Mouse (Mus musculus): Measurements from ENCODE around the gene Dsn1. TPM values are rescaled to one million over a fixed set of nuclear protein-coding genes. Genes with fewer than 3 reads are reported as not detected.

The Dsn1 gene
- polyA plus RNA-seq, 1 experiment from 2014 or later: 48.7 TPM

DNA sequence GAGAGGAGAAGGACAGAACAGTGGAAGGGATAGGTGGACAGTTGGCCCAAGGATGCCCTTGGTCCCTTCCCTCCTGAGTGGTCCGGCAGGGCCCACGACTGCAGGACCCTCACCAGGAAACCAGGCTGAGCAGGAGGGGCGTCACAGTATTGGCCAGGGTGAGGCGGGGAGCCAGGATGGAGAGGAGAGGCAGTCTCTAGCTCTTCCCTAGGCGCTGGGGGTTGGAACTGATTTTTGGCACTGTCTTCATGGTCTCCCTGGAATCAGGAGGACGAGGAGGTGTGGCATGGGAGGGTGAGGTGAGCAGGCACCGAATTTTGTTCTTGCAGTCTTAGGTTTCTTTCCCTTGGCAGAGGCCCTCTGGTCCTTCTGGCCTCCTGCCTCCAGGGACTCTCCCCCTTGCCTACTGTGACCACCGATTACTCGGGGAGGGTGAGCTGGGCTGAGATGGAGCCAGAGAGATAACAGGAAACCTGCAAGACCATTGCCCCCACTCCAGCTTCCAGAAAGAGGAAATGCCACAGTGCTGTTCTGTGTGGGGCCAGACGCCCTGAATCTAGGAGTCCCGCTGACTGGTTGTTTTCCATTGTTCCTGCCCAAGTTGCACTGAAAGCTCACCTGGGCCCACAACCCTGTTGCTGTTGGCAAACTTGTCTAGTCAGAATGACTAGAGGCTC, 3.8 kb upstream of the Dsn1 start:
- no peak overlapping the region; the same call in 1 of the 2 replicates for H3K27ac ChIP-seq (ENCODE audit: low read depth, low read length)

DNA sequence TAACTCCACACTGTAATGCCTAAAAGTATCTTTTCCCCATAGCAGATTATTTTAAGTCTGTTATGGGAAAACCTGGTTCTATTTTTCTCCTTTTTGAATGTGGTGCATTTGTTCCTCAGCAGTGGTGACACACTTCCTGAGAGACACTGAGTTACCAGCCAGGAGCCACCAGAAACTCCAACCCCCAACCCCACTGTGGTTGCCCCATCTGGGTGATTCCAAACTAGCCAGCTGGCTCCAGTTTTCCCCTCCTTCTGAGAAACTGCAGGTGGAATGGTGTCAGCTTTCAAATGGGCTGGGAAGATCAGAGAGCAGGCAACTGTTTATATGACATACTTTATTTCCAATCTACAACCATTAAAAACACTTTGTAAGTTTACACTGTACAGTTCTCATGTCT, 3.2 kb upstream of the Dsn1 start:
- H3K4me3 ChIP-seq (ENCODE audit: low read depth, low read length): no peak overlapping the region
- ATAC-seq (ENCODE audit: insufficient read depth, low FRiP score, low TSS enrichment) (no peak), DNase-seq (ENCODE audit: low spot score) (no peak)
- H3K4me2 ChIP-seq (ENCODE audit: low read depth): no peak overlapping the region
- no peaks in the 10 kb centered on the region for H3K27me3 ChIP-seq (ENCODE audit: control insufficient read depth, insufficient read depth, low read length)
- H3K9me3 ChIP-seq (ENCODE audit: control insufficient read depth, low read length): no peaks in the 10 kb centered on the region
- no peak overlapping the region for H3K9ac ChIP-seq (ENCODE audit: low read length)
- no peak overlapping the region for H3K27ac ChIP-seq (ENCODE audit: low read depth, low read length)
- no peaks in the 10 kb centered on the region for H3K36me3 ChIP-seq (ENCODE audit: control insufficient read depth, insufficient read depth, low read length)
- H3K4me1 ChIP-seq (ENCODE audit: control insufficient read depth, insufficient read depth, low read length): peaks cover 3% of the 10 kb centered on the region; the same call in 1 of the 2 replicates

More for the DNA sequence above, 3.8 kb upstream of the Dsn1 start:
- Histone ChIP-seq H3K9me3 (ENCODE audit: control insufficient read depth, low read length) (no peaks in the 10 kb centered on the region), H3K36me3 (ENCODE audit: control insufficient read depth, insufficient read depth, low read length) (no peaks in the 10 kb centered on the region), H3K4me3 (ENCODE audit: low read depth, low read length) (no peak overlapping the region), H3K4me2 (ENCODE audit: low read depth) (no peak overlapping the region), H3K27me3 (ENCODE audit: control insufficient read depth, insufficient read depth, low read length) (no peaks in the 10 kb centered on the region), H3K9ac (ENCODE audit: low read length) (no peak overlapping the region), H3K4me1 (ENCODE audit: control insufficient read depth, insufficient read depth, low read length) (peaks cover 3% of the 10 kb centered on the region; the same call in 1 of the 2 replicates)
- 69% methylated on average over 11 of the region's 11 CpGs for WGBS
- ATAC-seq (ENCODE audit: insufficient read depth, low FRiP score, low TSS enrichment) (no peak), DNase-seq (ENCODE audit: low spot score) (no peak)

DNA sequence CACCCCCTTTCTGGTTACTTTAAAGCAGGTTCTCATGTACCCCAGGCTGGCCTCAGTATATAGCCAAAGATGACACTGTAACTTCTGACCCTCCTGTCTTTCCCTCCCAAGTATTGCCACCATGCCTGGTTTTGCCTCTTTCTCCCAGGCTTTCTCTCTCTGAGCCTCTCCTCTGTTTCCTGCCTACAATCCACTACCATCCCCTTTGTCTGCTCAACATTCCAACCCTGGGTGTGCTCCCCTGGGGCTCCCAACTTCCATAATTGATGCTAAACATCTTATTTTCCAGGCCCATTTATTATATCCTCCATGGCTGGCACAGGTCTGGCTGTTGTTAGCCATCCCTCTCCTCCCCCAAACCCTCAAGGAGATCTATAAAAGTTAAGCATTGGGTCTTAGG, 1.6 kb upstream of the Dsn1 start:
- ATAC-seq (ENCODE audit: insufficient read depth, low FRiP score, low TSS enrichment) (no peak), DNase-seq (ENCODE audit: low spot score) (no peak)
- no peaks in the 10 kb centered on the region for H3K27me3 ChIP-seq (ENCODE audit: control insufficient read depth, insufficient read depth, low read length)
- H3K4me3 ChIP-seq (ENCODE audit: low read depth, low read length): no peak overlapping the region
- no peak overlapping the region for H3K4me2 ChIP-seq (ENCODE audit: low read depth)
- H3K4me1 ChIP-seq (ENCODE audit: control insufficient read depth, insufficient read depth, low read length): peaks cover 3% of the 10 kb centered on the region; the same call in 1 of the 2 replicates
- no peaks in the 10 kb centered on the region for H3K36me3 ChIP-seq (ENCODE audit: control insufficient read depth, insufficient read depth, low read length)
- H3K27ac ChIP-seq (ENCODE audit: low read depth, low read length): no peak overlapping the region
- H3K9me3 ChIP-seq (ENCODE audit: control insufficient read depth, low read length): no peaks in the 10 kb centered on the region
- no peak overlapping the region for H3K9ac ChIP-seq (ENCODE audit: low read length)

DNA sequence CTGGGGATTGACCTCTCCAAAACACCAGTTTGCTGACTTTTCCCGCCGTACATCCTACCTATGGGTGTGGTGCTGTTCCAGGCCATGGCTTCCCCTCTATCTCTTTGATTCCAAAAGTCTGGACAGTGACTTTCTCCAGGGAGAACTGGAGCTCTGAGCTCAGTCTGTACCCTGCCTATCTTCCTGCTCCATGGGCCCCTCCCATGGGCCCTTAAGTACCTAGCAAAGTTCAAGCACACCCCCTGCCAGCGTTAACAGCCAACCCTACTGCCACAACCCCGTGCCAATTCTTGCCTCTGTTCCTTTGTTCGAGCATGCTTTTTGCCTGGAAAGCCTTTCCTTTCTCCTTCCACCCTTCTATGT, 261 bp upstream of the Dsn1 start:
- 28% methylated on average over 5 of the region's 5 CpGs for WGBS
- H3K9ac ChIP-seq (ENCODE audit: low read length): peak overlapping the region; percentile 78
- no peaks in the 10 kb centered on the region for H3K36me3 ChIP-seq (ENCODE audit: control insufficient read depth, insufficient read depth, low read length)
- H3K4me2 ChIP-seq (ENCODE audit: low read depth): peak overlapping the region; percentile 83
- H3K27ac ChIP-seq (ENCODE audit: low read depth, low read length): peak overlapping the region; percentile 58
- H3K27me3 ChIP-seq (ENCODE audit: control insufficient read depth, insufficient read depth, low read length): no peaks in the 10 kb centered on the region
- peak overlapping the region; percentile 79 for H3K4me3 ChIP-seq (ENCODE audit: low read depth, low read length)
- DNase-seq (ENCODE audit: low spot score) (no peak), ATAC-seq (ENCODE audit: insufficient read depth, low FRiP score, low TSS enrichment) (peak; percentile 51)
- H3K4me1 ChIP-seq (ENCODE audit: control insufficient read depth, insufficient read depth, low read length): peaks cover 3% of the 10 kb centered on the region; the same call in 1 of the 2 replicates
- no peaks in the 10 kb centered on the region for H3K9me3 ChIP-seq (ENCODE audit: control insufficient read depth, low read length)

DNA sequence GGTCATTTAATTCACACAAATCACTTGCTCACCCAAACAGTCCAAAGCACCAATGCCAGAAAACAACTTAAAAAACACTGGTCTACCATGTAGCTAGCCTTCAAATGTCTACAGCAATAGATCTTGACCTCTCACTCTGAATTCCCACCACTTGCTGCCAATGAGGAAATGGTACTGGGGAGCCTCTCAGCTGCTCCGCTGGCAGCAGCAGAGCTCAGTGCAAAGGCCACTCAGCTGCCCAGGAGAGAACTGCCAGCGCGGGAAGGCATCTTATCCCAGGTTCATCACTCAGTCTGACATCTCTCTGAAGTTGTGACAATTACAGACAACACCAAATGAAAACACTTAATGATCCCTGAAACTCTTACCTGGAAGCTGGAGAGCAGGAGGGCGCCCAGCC, 4.6 kb downstream of the Dsn1 start:
- ATAC-seq (ENCODE audit: insufficient read depth, low FRiP score, low TSS enrichment) (no peak), DNase-seq (ENCODE audit: low spot score) (no peak)
- Histone ChIP-seq H3K4me3 (ENCODE audit: low read depth, low read length) (no peak overlapping the region), H3K4me2 (ENCODE audit: low read depth) (no peak overlapping the region), H3K4me1 (ENCODE audit: control insufficient read depth, insufficient read depth, low read length) (peaks cover 3% of the 10 kb centered on the region; the same call in 1 of the 2 replicates), H3K27me3 (ENCODE audit: control insufficient read depth, insufficient read depth, low read length) (no peaks in the 10 kb centered on the region), H3K9ac (ENCODE audit: low read length) (no peak overlapping the region), H3K9me3 (ENCODE audit: control insufficient read depth, low read length) (no peaks in the 10 kb centered on the region), H3K27ac (ENCODE audit: low read depth, low read length) (no peak overlapping the region), H3K36me3 (ENCODE audit: control insufficient read depth, insufficient read depth, low read length) (peaks cover 2% of the 10 kb centered on the region; the same call in 1 of the 2 replicates)
- 96% methylated on average over 4 of the region's 4 CpGs for WGBS

DNA sequence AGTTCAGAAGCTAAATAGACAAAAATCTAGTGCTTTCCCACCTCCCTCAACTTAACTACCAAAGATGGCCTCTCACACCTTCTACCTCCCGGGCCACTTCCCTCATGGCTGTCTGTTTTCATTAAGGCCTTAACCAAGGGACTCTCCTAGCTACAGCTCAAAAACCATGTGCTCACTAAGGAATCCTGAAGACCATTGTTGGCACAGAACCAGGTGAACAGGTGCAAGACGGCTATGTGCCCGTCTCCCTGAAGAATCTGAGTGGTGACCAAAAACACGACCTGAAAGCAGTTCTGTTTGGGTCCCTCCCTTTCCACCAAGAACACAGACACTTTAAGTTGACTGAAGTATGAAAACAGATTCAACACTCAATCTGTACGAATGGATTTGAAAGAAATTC, 8.7 kb downstream of the Dsn1 start:
- peaks cover 4% of the 10 kb centered on the region; the same call in 1 of the 2 replicates for H3K36me3 ChIP-seq (ENCODE audit: control insufficient read depth, insufficient read depth, low read length)
- no peak overlapping the region for H3K4me3 ChIP-seq (ENCODE audit: low read depth, low read length)

DNA sequence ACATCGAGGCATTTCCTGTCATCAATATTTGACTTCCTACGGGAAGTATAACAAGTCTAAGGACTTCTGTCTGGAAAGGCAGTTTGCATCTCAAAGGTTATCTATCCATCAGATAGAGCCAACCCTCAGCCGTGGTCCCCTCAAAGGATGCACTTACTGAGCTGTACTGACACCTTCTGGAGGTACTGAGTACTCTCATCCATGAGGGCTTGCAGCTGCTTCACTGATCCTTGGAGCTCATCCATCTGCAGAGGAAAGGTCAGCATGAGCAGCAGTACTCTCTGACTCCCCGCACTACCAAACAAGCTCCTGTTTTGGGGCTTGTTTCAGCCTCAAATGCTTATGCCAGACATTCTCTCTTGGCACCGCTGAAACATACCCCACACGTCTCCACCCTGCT, 10.4 kb downstream of the Dsn1 start:
- no peaks in the 10 kb centered on the region for H3K4me1 ChIP-seq (ENCODE audit: control insufficient read depth, insufficient read depth, low read length)
- no peak overlapping the region for H3K4me2 ChIP-seq (ENCODE audit: low read depth)
- 64% methylated on average over 6 of the region's 6 CpGs for WGBS
- H3K9ac ChIP-seq (ENCODE audit: low read length): no peak overlapping the region
- no peaks in the 10 kb centered on the region for H3K27me3 ChIP-seq (ENCODE audit: control insufficient read depth, insufficient read depth, low read length)
- H3K27ac ChIP-seq (ENCODE audit: low read depth, low read length): no peak overlapping the region
- no peaks in the 10 kb centered on the region for H3K9me3 ChIP-seq (ENCODE audit: control insufficient read depth, low read length)
- DNase-seq (ENCODE audit: low spot score) (peak; percentile 43), ATAC-seq (ENCODE audit: insufficient read depth, low FRiP score, low TSS enrichment) (no peak)
- H3K4me3 ChIP-seq (ENCODE audit: low read depth, low read length): no peak overlapping the region
- H3K36me3 ChIP-seq (ENCODE audit: control insufficient read depth, insufficient read depth, low read length): peaks cover 4% of the 10 kb centered on the region; the same call in 1 of the 2 replicates

More for the DNA sequence above, 8.7 kb downstream of the Dsn1 start:
- Histone ChIP-seq H3K27me3 (ENCODE audit: control insufficient read depth, insufficient read depth, low read length) (no peaks in the 10 kb centered on the region), H3K4me1 (ENCODE audit: control insufficient read depth, insufficient read depth, low read length) (no peaks in the 10 kb centered on the region), H3K27ac (ENCODE audit: low read depth, low read length) (no peak overlapping the region), H3K9ac (ENCODE audit: low read length) (no peak overlapping the region), H3K9me3 (ENCODE audit: control insufficient read depth, low read length) (no peaks in the 10 kb centered on the region), H3K4me2 (ENCODE audit: low read depth) (no peak overlapping the region)
- ATAC-seq (ENCODE audit: insufficient read depth, low FRiP score, low TSS enrichment): no peak
- DNase-seq (ENCODE audit: low spot score): no peak
- WGBS: 89% methylated on average over 5 of the region's 5 CpGs

DNA sequence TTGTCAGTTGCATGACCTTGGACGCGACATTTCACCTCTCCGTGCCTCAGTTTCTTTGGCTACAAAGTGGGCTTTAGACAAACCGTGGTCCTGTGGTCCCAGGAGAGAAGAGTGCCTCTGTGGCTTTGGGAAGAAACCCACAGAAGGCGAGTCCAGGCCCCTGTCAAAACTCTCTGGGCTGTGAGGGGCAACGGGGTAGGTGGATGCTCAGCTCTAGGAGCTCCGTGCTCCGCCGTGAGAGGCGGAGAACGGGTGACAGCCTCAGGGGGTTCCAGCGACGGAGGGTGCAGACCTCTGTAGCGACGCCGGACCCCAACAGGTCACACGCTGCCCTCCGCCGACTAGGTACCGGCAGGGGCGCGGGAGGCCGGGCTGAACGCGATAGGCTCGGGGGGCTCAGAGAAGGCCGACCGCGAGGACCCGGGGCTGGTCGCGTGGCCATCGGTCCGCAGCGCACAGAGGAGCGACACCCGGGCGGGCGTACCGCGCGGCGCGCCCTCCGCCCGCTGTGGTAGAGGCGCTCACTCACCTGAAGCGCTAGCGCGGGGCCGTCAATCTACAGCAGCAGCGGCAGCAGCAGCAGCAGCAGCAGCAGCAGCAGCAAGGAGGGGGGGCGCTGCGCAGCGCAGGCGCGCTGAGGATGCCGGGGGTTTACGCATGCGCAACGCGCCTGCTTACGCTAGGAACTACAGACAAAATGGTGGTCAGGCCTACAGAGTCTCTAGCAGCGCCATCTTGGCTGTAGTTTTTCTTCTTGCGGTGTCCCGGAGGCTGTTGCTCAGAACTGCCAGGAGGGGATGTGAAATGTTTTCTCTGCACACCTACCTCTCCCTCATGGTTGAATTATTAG, 15.3 kb downstream of the Dsn1 start, which contains the start of gene Ndrg3:
Gene Ndrg3 (minus strand): TSS at position 587 of the 850 bp plus-strand sequence.
- H3K4me3 ChIP-seq (ENCODE audit: low read depth, low read length): peak within 1 kb of the TSS; percentile 93
- DNase-seq (ENCODE audit: low spot score): peak; percentile 97
- no peaks in the 10 kb centered on the region for H3K27me3 ChIP-seq (ENCODE audit: control insufficient read depth, insufficient read depth, low read length)
- no peaks in the 10 kb centered on the region for H3K9me3 ChIP-seq (ENCODE audit: control insufficient read depth, low read length)
- peak within 1 kb of the TSS; percentile 80 for H3K9ac ChIP-seq (ENCODE audit: low read length)
- no peak within 1 kb of the TSS for H3K27ac ChIP-seq (ENCODE audit: low read depth, low read length)
- under 1% methylated on average over 64 of the region's 66 CpGs for WGBS
- ATAC-seq (ENCODE audit: insufficient read depth, low FRiP score, low TSS enrichment): peak; percentile 95
- H3K4me1 ChIP-seq (ENCODE audit: control insufficient read depth, insufficient read depth, low read length): peaks cover 7% of the 10 kb centered on the region
- H3K36me3 ChIP-seq (ENCODE audit: control insufficient read depth, insufficient read depth, low read length): 0 out of 2 replicates have a peak, but pooled peaks cover 2% of the 10 kb centered on the region
- peak within 1 kb of the TSS; percentile 97 for H3K4me2 ChIP-seq (ENCODE audit: low read depth)
